Mouse (Mus musculus) heart, embryonic 11.5 days (tissue): ENCODE results near the gene Jarid2. TPM values are rescaled to one million over a fixed set of nuclear protein-coding genes. Genes with fewer than 3 reads are reported as not detected.

Experiments used
- ATAC-seq: fragments of 200-750 bp; cut with Nextera tagmentation; replicated peaks from 2 replicates; pipeline ENCODE4 v1.8.0; 2017; ENCODE audit warnings: moderate library complexity; ENCODE audit not compliant: insufficient number of reproducible peaks, low FRiP score, low TSS enrichment
- H3K27ac ChIP-seq: fragments of 300-500 bp; sonication (generic); 2 replicates; pipeline ENCODE4 v1.5.1; 2014; ENCODE audit warnings: mild to moderate bottlenecking, low read depth, low read length
- H3K27me3 ChIP-seq: fragments of 300-500 bp; sonication (generic); 2 replicates; pipeline ENCODE4 v1.6.1; 2014; ENCODE audit warnings: mild to moderate bottlenecking, low read length, mixed read lengths; ENCODE audit not compliant: control insufficient read depth, insufficient read depth
- H3K36me3 ChIP-seq: fragments of 300-500 bp; sonication (generic); 2 replicates; pipeline ENCODE4 v1.6.1; 2014; ENCODE audit warnings: mild to moderate bottlenecking, low read length, moderate library complexity, mixed read lengths; ENCODE audit not compliant: control insufficient read depth, insufficient read depth
- H3K4me1 ChIP-seq: fragments of 300-500 bp; sonication (generic); 2 replicates; pipeline ENCODE4 v1.6.1; 2014; ENCODE audit warnings: low read length; ENCODE audit not compliant: control insufficient read depth, insufficient read depth
- H3K4me2 ChIP-seq: fragments of 300-500 bp; sonication (generic); 2 replicates; pipeline ENCODE4 v1.6.1; 2014; ENCODE audit warnings: mild to moderate bottlenecking, moderate library complexity
- H3K4me3 ChIP-seq: fragments of 300-500 bp; sonication (generic); 2 replicates; pipeline ENCODE4 v1.5.1; 2014; ENCODE audit warnings: low read depth, low read length
- H3K9ac ChIP-seq: fragments of 300-500 bp; sonication (generic); 2 replicates; pipeline ENCODE4 v1.6.1; 2014; ENCODE audit warnings: mild to moderate bottlenecking, low read depth, low read length, moderate library complexity
- H3K9me3 ChIP-seq: fragments of 300-500 bp; sonication (generic); replicated peaks from 2 replicates; pipeline ENCODE4 v1.6.1; 2016; ENCODE audit warnings: low read length; ENCODE audit not compliant: control insufficient read depth
- WGBS: fragments of 180-500 bp; shearing (Covaris S2); extraction: QIAGEN DNeasy Blood & Tissue Kit; methylation state at CpG from one replicate; pipeline ENCODE4 v1.1.7; 2014; ENCODE audit not compliant: insufficient replicate concordance; 5-methylcytosine and 5-hydroxymethylcytosine counted together
- polyA plus RNA-seq: library from polyadenylated mRNA; unstranded; fragments of >200 nt; fragmentation: Nextera tagmentation; extraction: Ambion mirVana; gene quantifications from 2 replicates; pipeline ENCODE4 v1.2.1, GENCODE M21; 2014

Gene Jarid2
- polyA plus RNA-seq, result 20.1 and 22.4 TPM in 2 replicates

- no peaks in the 10 kb centered on the region for H3K9me3 ChIP-seq
- 2% methylated on average over 31 of the region's 31 CpGs for WGBS
- peak within 1 kb of the TSS; percentile 80 for H3K4me2 ChIP-seq
- H3K27ac ChIP-seq, result peak within 1 kb of the TSS; percentile 94
- no peak for ATAC-seq
- no peaks in the 10 kb centered on the region for H3K36me3 ChIP-seq
- no peaks in the 10 kb centered on the region for H3K27me3 ChIP-seq
- peaks cover 10% of the 10 kb centered on the region for H3K4me1 ChIP-seq
- H3K4me3 ChIP-seq, result peak within 1 kb of the TSS; percentile 72
- H3K9ac ChIP-seq, result peak within 1 kb of the TSS; percentile 95
These were observed at the start of gene Jarid2 for GRCm38 (mm10) chr13:44729424-44729971. Jarid2 (plus strand) TSS chr13:44729474.

DNA sequence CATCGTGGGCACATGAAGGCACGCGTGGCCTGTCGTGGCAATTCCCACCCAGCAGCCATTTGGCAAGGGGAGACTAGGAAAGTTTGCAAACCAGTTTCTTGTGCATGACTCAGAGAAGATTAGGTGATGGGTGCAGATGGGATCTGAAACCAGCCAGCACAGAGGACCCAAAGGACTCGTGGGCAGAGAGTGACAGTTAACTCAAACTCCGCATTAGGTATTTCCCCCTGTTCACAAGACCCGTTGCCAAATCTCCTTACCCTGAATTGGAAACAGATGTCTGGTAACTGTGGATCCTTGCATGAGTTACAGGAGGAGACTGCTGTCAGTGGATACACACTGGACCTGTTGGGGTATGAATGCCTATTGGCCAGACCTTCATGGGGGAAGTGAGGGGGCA is 48.2 kb upstream of the Jarid2 start:
- H3K9me3 ChIP-seq, result no peaks in the 10 kb centered on the region
- 60% methylated on average over 7 of the region's 7 CpGs for WGBS
- no peak for ATAC-seq

GRCm38 (mm10) chr13:44688140-44688539 is 41.1 kb upstream of the Jarid2 start:
- no peak for ATAC-seq
- no peak overlapping the region for H3K27ac ChIP-seq
- H3K27me3 ChIP-seq, result no peaks in the 10 kb centered on the region
- H3K4me3 ChIP-seq, result no peak overlapping the region
- no peaks in the 10 kb centered on the region for H3K4me1 ChIP-seq
- H3K9ac ChIP-seq, result no peak overlapping the region
- no peaks in the 10 kb centered on the region for H3K9me3 ChIP-seq
- H3K4me2 ChIP-seq, result no peak overlapping the region
- 66% methylated on average over 3 of the region's 3 CpGs for WGBS
- H3K36me3 ChIP-seq, result no peaks in the 10 kb centered on the region

More for the DNA sequence above, 48.2 kb upstream of the Jarid2 start:
- H3K27ac ChIP-seq, result no peak overlapping the region
- H3K4me3 ChIP-seq, result no peak overlapping the region
- no peaks in the 10 kb centered on the region for H3K36me3 ChIP-seq
- H3K9ac ChIP-seq, result no peak overlapping the region
- H3K27me3 ChIP-seq, result no peaks in the 10 kb centered on the region
- no peak overlapping the region for H3K4me2 ChIP-seq
- peaks cover 5% of the 10 kb centered on the region; the same call in 1 of the 2 replicates for H3K4me1 ChIP-seq

DNA sequence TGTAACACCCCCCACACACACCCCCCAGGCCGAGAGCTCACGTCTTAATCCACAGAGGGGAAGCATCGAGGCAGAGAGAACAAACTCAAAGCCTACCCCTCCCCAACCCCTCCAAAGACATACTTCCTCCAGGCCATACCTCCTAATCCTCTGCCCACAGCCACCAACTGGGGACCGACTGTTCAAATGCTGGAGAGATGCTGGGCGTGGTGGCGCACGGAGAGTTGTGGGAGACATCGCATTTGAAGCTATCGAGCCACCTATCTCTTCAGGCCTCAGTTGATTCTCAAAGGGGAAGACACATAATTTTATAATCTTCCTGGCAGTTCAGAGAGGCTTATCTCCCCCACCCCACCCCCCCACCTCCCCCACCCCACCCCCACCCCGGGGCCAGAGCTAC is 31.6 kb upstream of the Jarid2 start:
- 63% methylated on average over 10 of the region's 10 CpGs for WGBS
- H3K4me2 ChIP-seq, result no peak overlapping the region
- no peak for ATAC-seq

DNA sequence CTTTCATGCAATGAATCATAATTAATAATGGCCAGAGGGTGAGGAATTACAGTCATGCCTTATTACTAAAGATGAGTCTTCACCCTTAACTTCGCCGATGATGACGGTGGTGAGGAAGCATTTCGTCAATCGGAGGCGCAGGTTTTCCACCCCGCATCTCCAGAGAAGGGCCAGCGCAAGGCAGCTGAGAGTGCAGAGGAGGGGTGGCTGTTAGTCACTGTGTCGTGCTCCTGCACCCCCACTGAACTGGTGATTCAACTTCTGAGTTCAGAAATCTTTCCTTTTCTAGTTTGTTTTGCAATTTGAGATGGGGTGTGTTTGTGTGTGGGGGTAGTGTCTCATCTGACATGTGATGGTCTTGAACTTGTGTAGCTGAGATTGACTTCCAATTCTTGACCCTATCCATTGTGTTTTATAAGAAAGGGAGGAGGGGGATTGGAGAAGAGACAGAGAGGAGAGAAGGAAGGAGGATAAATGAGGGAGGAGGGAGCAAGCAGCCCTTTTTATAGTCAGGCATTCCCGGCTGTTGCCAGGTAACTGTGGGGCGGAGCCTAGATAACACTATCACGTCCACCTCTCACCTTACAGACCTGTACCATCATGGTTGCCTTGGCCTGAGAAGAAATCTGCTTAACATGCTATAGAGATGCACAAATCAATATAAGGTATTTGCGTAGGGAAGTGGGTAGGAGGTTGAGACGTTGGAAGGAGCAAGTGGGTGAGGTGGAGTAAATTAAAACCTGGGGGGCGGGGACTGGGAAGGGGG is 25.1 kb upstream of the Jarid2 start:
- Histone ChIP-seq H3K27me3 (no peaks in the 10 kb centered on the region), H3K4me2 (no peak overlapping the region), H3K36me3 (no peaks in the 10 kb centered on the region), H3K9ac (no peak overlapping the region), H3K27ac (no peak overlapping the region), H3K4me1 (no peaks in the 10 kb centered on the region), H3K9me3 (no peaks in the 10 kb centered on the region), H3K4me3 (no peak overlapping the region)
- WGBS, result 79% methylated on average over 15 of the region's 15 CpGs
- no peak for ATAC-seq

More for the DNA sequence above, 31.6 kb upstream of the Jarid2 start:
- no peak overlapping the region for H3K9ac ChIP-seq
- no peak overlapping the region for H3K4me3 ChIP-seq
- no peaks in the 10 kb centered on the region for H3K36me3 ChIP-seq
- H3K27me3 ChIP-seq, result no peaks in the 10 kb centered on the region
- H3K9me3 ChIP-seq, result no peaks in the 10 kb centered on the region
- no peak overlapping the region for H3K27ac ChIP-seq
- no peaks in the 10 kb centered on the region for H3K4me1 ChIP-seq

- Histone ChIP-seq H3K9ac (no peak overlapping the region), H3K27me3 (no peaks in the 10 kb centered on the region)
These were observed 24.1 kb upstream of the Jarid2 start for GRCm38 (mm10) chr13:44705031-44705742.

DNA sequence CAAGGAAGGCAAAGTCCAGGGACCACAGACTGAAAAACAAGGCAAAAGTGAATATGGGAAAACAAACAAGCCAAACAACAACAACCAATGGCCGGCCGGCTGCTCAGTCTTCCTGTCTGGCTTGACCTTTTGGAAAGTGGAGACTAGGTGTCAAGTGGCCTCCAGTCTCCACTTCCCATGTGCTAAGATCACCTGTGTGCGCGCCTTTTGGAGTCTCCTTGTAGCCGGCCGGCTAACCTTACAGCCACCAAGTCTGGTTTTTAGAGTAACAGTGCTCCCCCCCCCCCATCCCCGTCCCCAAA is 23.6 kb upstream of the Jarid2 start:
- Histone ChIP-seq H3K4me3 (no peak overlapping the region), H3K27me3 (no peaks in the 10 kb centered on the region), H3K4me2 (no peak overlapping the region), H3K9ac (no peak overlapping the region), H3K36me3 (no peaks in the 10 kb centered on the region), H3K9me3 (no peaks in the 10 kb centered on the region), H3K4me1 (no peaks in the 10 kb centered on the region), H3K27ac (no peak overlapping the region)
- ATAC-seq, result no peak
- WGBS, result 47% methylated on average over 7 of the region's 7 CpGs

More at GRCm38 (mm10) chr13:44705031-44705742, 24.1 kb upstream of the Jarid2 start:
- H3K27ac ChIP-seq, result no peak overlapping the region
- H3K36me3 ChIP-seq, result no peaks in the 10 kb centered on the region
- H3K4me2 ChIP-seq, result no peak overlapping the region
- ATAC-seq, result no peak
- H3K4me1 ChIP-seq, result no peaks in the 10 kb centered on the region
- WGBS, result 44% methylated on average over 14 of the region's 14 CpGs
- no peak overlapping the region for H3K4me3 ChIP-seq
- H3K9me3 ChIP-seq, result no peaks in the 10 kb centered on the region

DNA sequence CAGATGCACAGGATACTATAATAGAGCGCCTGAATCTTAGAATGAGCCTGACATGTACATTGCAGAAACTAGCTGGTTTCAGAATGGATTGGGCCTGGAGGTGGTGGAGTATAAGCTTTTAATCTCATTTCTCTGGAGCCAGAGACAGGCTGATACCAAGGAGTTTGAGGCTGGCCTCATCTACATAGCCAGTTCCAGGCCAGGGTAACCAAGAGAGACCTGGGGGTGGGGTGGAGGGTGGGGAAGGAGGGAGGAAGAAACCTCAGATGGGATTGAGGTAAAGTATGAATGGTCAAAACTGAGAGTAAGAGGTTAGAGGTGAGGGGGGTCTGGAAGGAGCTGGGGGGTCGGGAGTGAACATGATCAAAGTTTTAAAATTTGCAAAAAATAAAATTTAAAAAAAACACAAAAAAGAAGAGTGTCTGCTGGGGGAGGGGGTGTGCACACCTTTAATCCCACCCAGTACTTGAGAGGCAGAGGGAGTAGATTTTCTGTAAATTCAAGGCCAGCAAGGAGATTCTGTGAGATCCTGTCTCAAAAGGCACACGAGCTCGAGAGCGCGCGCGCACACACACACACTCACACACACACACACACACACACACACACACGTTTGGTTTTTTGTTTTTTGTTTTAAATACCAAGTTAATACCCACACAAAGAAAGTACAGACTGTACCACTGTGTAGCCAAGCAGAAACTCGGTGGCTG is 22.9 kb upstream of the Jarid2 start:
- no peaks in the 10 kb centered on the region for H3K36me3 ChIP-seq
- H3K4me2 ChIP-seq, result no peak overlapping the region
- ATAC-seq, result no peak
- no peak overlapping the region for H3K9ac ChIP-seq
- no peaks in the 10 kb centered on the region for H3K27me3 ChIP-seq
- H3K4me3 ChIP-seq, result no peak overlapping the region
- H3K9me3 ChIP-seq, result no peaks in the 10 kb centered on the region
- 78% methylated on average over 10 of the region's 10 CpGs for WGBS
- H3K27ac ChIP-seq, result no peak overlapping the region
- H3K4me1 ChIP-seq, result no peaks in the 10 kb centered on the region
